Mouse (Mus musculus): ENCODE results near the gene Adgrv1.

- TF ChIP-seq CTCF (IDR thresholded peaks at IDR 0.05; ENCODE audit: low read depth) (no peak), EP300 (optimal IDR thresholded peaks at IDR 0.05) (no peak)
Measured at GRCm38 (mm10) chr13:81354587-81354986, 278.4 kb downstream of the Adgrv1 start.

All from stomach, postnatal 0 days (tissue).